In genomic region chr17:28692341-28692710, GRCm38 (mm10) we compare ENCODE assay signal across 8 mouse cellular contexts. TPM values are rescaled to one million over a fixed set of nuclear protein-coding genes. Genes with fewer than 3 reads are reported as not detected.
DNase-seq lines count a peak whose midpoint lies in the region; ATAC-seq and TF ChIP-seq lines count a peak whose summit lies in the region.

No protein-coding gene starts in this region.

- H3K9ac ChIP-seq in forebrain, embryonic 12.5 days: peak overlapping the region; percentile 94
- H3K9ac ChIP-seq in hindbrain, embryonic 15.5 days: peak overlapping the region; percentile 81

- H3K36me3 ChIP-seq in forebrain, embryonic 12.5 days (replicated peaks): no peaks in the 10 kb centered on the region
- H3K36me3 ChIP-seq in hindbrain, embryonic 15.5 days: no peaks in the 10 kb centered on the region
- H3K36me3 ChIP-seq in midbrain, embryonic 10.5 days: no peaks in the 10 kb centered on the region

- no peaks in the 10 kb centered on the region for H3K9me3 ChIP-seq in forebrain, embryonic 12.5 days
- no peaks in the 10 kb centered on the region for H3K9me3 ChIP-seq in hindbrain, embryonic 15.5 days
- H3K9me3 ChIP-seq in midbrain, embryonic 10.5 days (replicated peaks): no peaks in the 10 kb centered on the region

- H3K4me2 ChIP-seq in forebrain, embryonic 12.5 days: peak overlapping the region; percentile 71
- peak overlapping the region; percentile 60 for H3K4me2 ChIP-seq in hindbrain, embryonic 15.5 days

- intact Hi-C loops in left cerebral cortex, postnatal 36 days (cut with DNase I): loop anchor here (5.0 kb wide), 2 partner anchors 55 to 70 kb away; partner anchors contain the start of gene Srpk1

- H3K4me1 ChIP-seq in forebrain, embryonic 12.5 days: peaks cover 39% of the 10 kb centered on the region
- H3K4me1 ChIP-seq in hindbrain, embryonic 15.5 days (replicated peaks): peaks cover 47% of the 10 kb centered on the region
- peaks cover 53% of the 10 kb centered on the region for H3K4me1 ChIP-seq in midbrain, embryonic 10.5 days

- no peak for TF ChIP-seq POLR2A in brain, embryonic 14.5 days (IDR thresholded peaks at IDR 0.05; ENCODE audit: borderline replicate concordance, extremely low read depth, insufficient read depth, insufficient read length, poor library complexity, severe bottlenecking)

- peak; percentile 59 to 61 for DNase-seq in cerebellum, adult 18-20 months
- DNase-seq in cerebellum, adult 9-10 months: no peak
- DNase-seq in brain, embryonic 14.5 days (ENCODE audit: low read depth): peak; percentile 72
- peak; percentile 55 to 56 for DNase-seq in left cerebral cortex, postnatal 36 days (ENCODE audit: low spot score in 2 of 2)
- DNase-seq in midbrain, embryonic 10.5 days (ENCODE audit: low spot score): peak; percentile 30
- peak; percentile 60 to 78 for DNase-seq in spleen, postnatal 4 days (ENCODE audit: low spot score in 2 of 2)

- peak overlapping the region; percentile 97 for H3K27ac ChIP-seq in forebrain, embryonic 12.5 days
- H3K27ac ChIP-seq in hindbrain, embryonic 15.5 days (replicated peaks): peak overlapping the region; percentile 96
- H3K27ac ChIP-seq in midbrain, embryonic 10.5 days (replicated peaks): peak overlapping the region; percentile 95

- H3K4me3 ChIP-seq in forebrain, embryonic 12.5 days (replicated peaks): peak overlapping the region; percentile 97
- H3K4me3 ChIP-seq in hindbrain, embryonic 15.5 days: peak overlapping the region; percentile 89
- H3K4me3 ChIP-seq in midbrain, embryonic 10.5 days: peak overlapping the region; percentile 85

- peaks cover 18% of the 10 kb centered on the region for H3K27me3 ChIP-seq in forebrain, embryonic 12.5 days
- H3K27me3 ChIP-seq in hindbrain, embryonic 15.5 days: 0 out of 2 replicates have a peak, but pooled peaks cover 4% of the 10 kb centered on the region
- H3K27me3 ChIP-seq in midbrain, embryonic 10.5 days (ENCODE audit: low read depth, poor library complexity, severe bottlenecking): peaks cover 22% of the 10 kb centered on the region

- ATAC-seq in forebrain, embryonic 12.5 days (ENCODE audit: low FRiP score): no peak
- ATAC-seq in hindbrain, embryonic 15.5 days (ENCODE audit: low FRiP score, low read depth): no peak

- under 1% methylated on average over 18 of the region's 18 CpGs for WGBS in forebrain, embryonic 12.5 days
- 0% methylated on average over 18 of the region's 18 CpGs for WGBS in hindbrain, embryonic 15.5 days
- under 1% methylated on average over 18 of the region's 18 CpGs for WGBS in midbrain, embryonic 10.5 days

- no peak for TF ChIP-seq CTCF in brain, embryonic 14.5 days (IDR thresholded peaks at IDR 0.05; ENCODE audit: borderline replicate concordance, extremely low read depth, insufficient read depth, insufficient read length)

RNA-seq across cellular contexts. Expression of gene Mapk14, which starts 1.2 kb away (rescaled TPM):
- polyA plus RNA-seq in brain, embryonic 14.5 days (2012; rRNA removed): 64.7 and 66.2 TPM in 2 replicates
- polyA plus RNA-seq in forebrain, embryonic 12.5 days (2016; fragmentation: Nextera tagmentation; extraction: Ambion mirVana): 38.0 and 39.8 TPM in 2 replicates
- 25.6 and 28.7 TPM in 2 replicates for polyA plus RNA-seq in hindbrain, embryonic 15.5 days (2015; fragmentation: Nextera tagmentation; extraction: Ambion mirVana)
- 10 to 100 TPM; 86.6 to 86.8 TPM for total RNA-seq in left cerebral cortex, postnatal 36 days (2021)
- 36.1 and 40.7 TPM in 2 replicates for polyA plus RNA-seq in midbrain, embryonic 10.5 days (2016; fragmentation: Nextera tagmentation; extraction: Ambion mirVana)

RNA-seq across cellular contexts. Expression of gene Slc26a8, which starts 2.3 kb away (rescaled TPM):
- polyA plus RNA-seq in brain, embryonic 14.5 days (2012; rRNA removed): 3.1 and 3.2 TPM in 2 replicates
- polyA plus RNA-seq in forebrain, embryonic 12.5 days (2016; fragmentation: Nextera tagmentation; extraction: Ambion mirVana): 0.80 and 0.90 TPM in 2 replicates
- polyA plus RNA-seq in hindbrain, embryonic 15.5 days (2015; fragmentation: Nextera tagmentation; extraction: Ambion mirVana): 1.5 and 1.8 TPM in 2 replicates
- 10 to 100 TPM in 1 of 2 experiments, 1 to 10 TPM in 1; 6.9 to 10.8 TPM for total RNA-seq in left cerebral cortex, postnatal 36 days (2021)
- 0.46 and 0.56 TPM in 2 replicates for polyA plus RNA-seq in midbrain, embryonic 10.5 days (2016; fragmentation: Nextera tagmentation; extraction: Ambion mirVana)

RNA-seq across cellular contexts. Expression of gene AC170998.1, which starts 33.6 kb away (rescaled TPM):
- polyA plus RNA-seq in brain, embryonic 14.5 days (2012; rRNA removed): 0.53 and 0.89 TPM in 2 replicates
- 3.0 and 3.6 TPM in 2 replicates for polyA plus RNA-seq in forebrain, embryonic 12.5 days (2016; fragmentation: Nextera tagmentation; extraction: Ambion mirVana)
- polyA plus RNA-seq in hindbrain, embryonic 15.5 days (2015; fragmentation: Nextera tagmentation; extraction: Ambion mirVana): 3.0 and 3.2 TPM in 2 replicates
- total RNA-seq in left cerebral cortex, postnatal 36 days (2021): 1 to 10 TPM; 2.2 to 3.6 TPM
- 3.3 and 3.4 TPM in 2 replicates for polyA plus RNA-seq in midbrain, embryonic 10.5 days (2016; fragmentation: Nextera tagmentation; extraction: Ambion mirVana)
